Comparison of ENCODE assay signal across 8 mouse cellular contexts in the genomic region with DNA sequence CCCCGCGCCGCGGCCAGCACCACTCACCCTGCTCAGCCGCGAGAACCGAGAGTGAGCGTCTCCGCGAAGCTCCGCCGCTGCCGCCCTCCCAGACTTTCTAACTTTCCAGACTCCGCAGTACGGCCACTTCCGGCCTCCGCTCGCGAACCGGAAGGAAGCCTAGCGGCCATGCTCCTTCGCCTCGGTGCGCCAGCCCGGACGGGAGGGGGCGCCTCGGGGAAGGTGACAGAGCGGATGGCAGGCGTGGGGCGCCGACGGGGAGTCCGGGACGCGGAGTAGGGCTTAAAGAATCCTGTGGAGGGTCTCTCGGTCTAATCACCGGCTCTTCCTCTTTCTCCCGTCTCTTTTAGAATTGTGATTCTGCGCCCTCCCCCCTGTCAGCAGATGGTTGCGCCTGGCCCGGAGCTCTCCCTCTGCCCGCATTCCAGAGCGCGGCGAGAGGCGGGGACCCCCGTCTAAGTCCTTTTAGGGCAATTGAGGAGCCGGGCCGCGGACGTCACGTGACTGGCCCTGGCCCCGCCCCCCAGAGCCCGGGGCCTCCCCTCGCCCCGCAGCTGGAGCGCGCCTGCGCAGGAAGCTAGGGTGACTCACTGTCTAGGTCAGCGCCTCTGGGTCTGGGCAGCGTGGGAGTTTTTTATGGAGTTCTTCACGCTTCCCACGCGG. TPM values are rescaled to one million over a fixed set of nuclear protein-coding genes. Genes with fewer than 3 reads are reported as not detected.
DNase-seq lines count a peak whose midpoint lies in the region; ATAC-seq and TF ChIP-seq lines count a peak whose summit lies in the region.

TSS of gene Myom1 (plus strand) at position 553 of the 663 bp plus-strand sequence.

- peak; percentile 97 for TF ChIP-seq POLR2A in lung, adult 2 months (IDR thresholded peaks at IDR 0.05; ENCODE audit: borderline replicate concordance, extremely low read depth, low read depth, low read length)

- WGBS in forebrain, embryonic 15.5 days: under 1% methylated on average over 59 of the region's 65 CpGs
- under 1% methylated on average over 63 of the region's 65 CpGs for WGBS in lung, adult 2 months

- H3K4me2 ChIP-seq in forebrain, embryonic 15.5 days (replicated peaks): peak within 1 kb of the TSS; percentile 78

- no peaks in the 10 kb centered on the region for H3K9me3 ChIP-seq in ES-E14 (ENCODE audit: control insufficient read depth, insufficient read depth, low read depth, low read length)
- H3K9me3 ChIP-seq in forebrain, embryonic 15.5 days: no peaks in the 10 kb centered on the region

- H3K27me3 ChIP-seq in forebrain, embryonic 15.5 days: no peaks in the 10 kb centered on the region

- peak within 1 kb of the TSS; percentile 64 to 98 for H3K4me3 ChIP-seq in ES-E14 (ENCODE audit: insufficient read depth in 1 of 2, low read depth in 1 of 2, low read length in 2 of 2, poor library complexity in 1 of 2, severe bottlenecking in 1 of 2)
- peak within 1 kb of the TSS; percentile 92 for H3K4me3 ChIP-seq in forebrain, embryonic 15.5 days
- H3K4me3 ChIP-seq in lung, adult 2 months (replicated peaks; ENCODE audit: extremely low read depth, low read depth, low read length): peak within 1 kb of the TSS; percentile 98

- H3K27ac ChIP-seq in ES-E14 (ENCODE audit: insufficient read depth, low read depth, low read length, poor library complexity, severe bottlenecking): peak within 1 kb of the TSS; percentile 96
- H3K27ac ChIP-seq in forebrain, embryonic 15.5 days (replicated peaks): peak within 1 kb of the TSS; percentile 97

- peaks cover 10% of the 10 kb centered on the region in 2 experiments for H3K4me1 ChIP-seq in ES-E14 (ENCODE audit: control insufficient read depth in 2 of 2, insufficient read depth in 2 of 2, low read length in 2 of 2, poor library complexity in 1 of 2)
- peaks cover 20% of the 10 kb centered on the region for H3K4me1 ChIP-seq in forebrain, embryonic 15.5 days
- peaks cover 28% of the 10 kb centered on the region for H3K4me1 ChIP-seq in lung, adult 2 months (ENCODE audit: control insufficient read depth, insufficient read depth, low read length)

- H3K36me3 ChIP-seq in ES-E14 (ENCODE audit: control insufficient read depth, insufficient read depth, low read length, poor library complexity, severe bottlenecking): no peaks in the 10 kb centered on the region; the same call in 1 of the 2 replicates
- H3K36me3 ChIP-seq in forebrain, embryonic 15.5 days: no peaks in the 10 kb centered on the region

- peak within 1 kb of the TSS; percentile 99 for H3K9ac ChIP-seq in ES-E14 (ENCODE audit: insufficient read depth, low read depth, low read length, poor library complexity, severe bottlenecking)
- H3K9ac ChIP-seq in forebrain, embryonic 15.5 days (replicated peaks): peak within 1 kb of the TSS; percentile 72

- peak; percentile 93 for DNase-seq in ES-E14 (ENCODE audit: low read depth, low spot score)
- DNase-seq in cerebellum, adult 11-12 months: peak; percentile 96
- DNase-seq in heart, postnatal 25 days (ENCODE audit: low spot score): peak; percentile 99
- DNase-seq in layer of hippocampus, adult 18-20 months (ENCODE audit: low spot score in 2 of 2): peak; percentile 96 to 98
- DNase-seq in lung, adult 2 months: peak; percentile 98
- DNase-seq in thymus, adult 18-20 months: peak; percentile 98

- in situ Hi-C loops in ES-E14 (cut with MboI; ENCODE audit: low sequenced_read_pairs in 2 of 2, unreplicated experiment in 2 of 2): no loop called here

- no peak for TF ChIP-seq CTCF in lung, adult 2 months (IDR thresholded peaks at IDR 0.05; ENCODE audit: insufficient read depth, low read length)

- ATAC-seq in forebrain, embryonic 15.5 days (replicated peaks): peak; percentile 95
- peak; percentile 74 for ATAC-seq in neutrophil, adult 5-6 weeks (ENCODE audit: extremely low read depth, insufficient number of reproducible peaks, low FRiP score, poor library complexity, severe bottlenecking)

- intact Hi-C loops in heart, postnatal 25 days (cut with DNase I): loop anchor here (5.0 kb wide), 2 partner anchors 40 to 195 kb away; no protein-coding TSS in a partner anchor

TF ChIP-seq in ES-E14, 5 proteins besides CTCF, POLR2A, EP300 and RAD21:
- peak; percentile 58 for TF ChIP-seq HCFC1 (IDR thresholded peaks at IDR 0.05; ENCODE audit: borderline replicate concordance, insufficient read depth, low read length)
- no peak for TF ChIP-seq ZNF384 (IDR thresholded peaks at IDR 0.05; ENCODE audit: low read depth, low read length)

RNA-seq across cellular contexts. Expression of gene Myom1, which starts in this region (rescaled TPM):
- 2.4 and 3.3 TPM in 2 replicates for total RNA-seq in ES-E14 (2012; rRNA removed)
- polyA plus RNA-seq in forebrain, embryonic 15.5 days (2015; fragmentation: Nextera tagmentation; extraction: Ambion mirVana): 1.3 and 1.7 TPM in 2 replicates
- total RNA-seq in heart, postnatal 25 days (2021): 1,000 to 10,000 TPM; 1,192 to 1,218 TPM
- total RNA-seq in layer of hippocampus, adult 18-20 months (2021): 1 to 10 TPM; 1.4 to 2.6 TPM
- polyA plus RNA-seq in lung, adult 2 months (2012; rRNA removed): 6.3 and 18.6 TPM in 2 replicates
- 1.0 and 2.3 TPM in 2 replicates for total RNA-seq in neutrophil, adult 5-6 weeks (2017)

Comparison
In these comparisons a context has a peak if more than half of its experiments do, and no peak if none do; other contexts are left out.
1. Peak in every context shown above with its lines: DNase-seq, ATAC-seq, H3K4me3 ChIP-seq and H3K27ac ChIP-seq.
2. RNA of gene Myom1 (total RNA-seq): 1,192 to 1,218 TPM in heart, postnatal 25 days; 2.4 to 3.3 TPM in ES-E14, 1.4 to 2.6 TPM in layer of hippocampus, adult 18-20 months and 1.0 to 2.3 TPM in neutrophil, adult 5-6 weeks; every median in the first group is over 100 times any median in the second.